In the genomic region with DNA sequence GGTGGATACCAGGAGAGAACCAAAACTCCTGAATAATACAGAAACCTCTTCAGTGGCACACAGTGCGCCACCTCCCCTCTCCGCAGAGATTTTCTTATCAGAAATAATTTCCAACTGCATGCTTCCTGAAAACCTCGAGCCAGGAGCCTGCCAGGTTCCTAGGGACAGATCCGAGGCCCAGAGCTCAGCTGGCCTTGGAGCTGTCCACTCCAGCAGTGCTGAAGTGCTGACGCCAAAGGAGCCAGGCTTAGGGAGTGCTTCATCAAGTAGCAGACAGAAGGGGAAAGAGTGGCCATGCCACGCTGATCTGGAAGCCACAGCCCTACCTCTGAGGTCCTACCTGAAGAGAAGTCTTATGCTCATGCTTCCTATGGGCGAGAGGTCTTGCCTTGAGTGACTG, we compare ENCODE assay signal across 8 mouse cellular contexts. TPM values are rescaled to one million over a fixed set of nuclear protein-coding genes. Genes with fewer than 3 reads are reported as not detected.
DNase-seq lines count a peak whose midpoint lies in the region; ATAC-seq and TF ChIP-seq lines count a peak whose summit lies in the region.

No protein-coding gene starts in this region.

- H3K9me3 ChIP-seq in forebrain, embryonic 14.5 days (replicated peaks; ENCODE audit: control insufficient read depth, low read length): no peaks in the 10 kb centered on the region
- no peaks in the 10 kb centered on the region for H3K9me3 ChIP-seq in lung, embryonic 14.5 days (ENCODE audit: low read depth, low read length)
- no peaks in the 10 kb centered on the region for H3K9me3 ChIP-seq in neural tube, embryonic 14.5 days (ENCODE audit: control insufficient read depth, low read length)

- H3K27ac ChIP-seq in forebrain, embryonic 14.5 days (ENCODE audit: low read depth, low read length): no peak overlapping the region
- no peak overlapping the region for H3K27ac ChIP-seq in lung, embryonic 14.5 days (ENCODE audit: low read depth)
- no peak overlapping the region for H3K27ac ChIP-seq in neural tube, embryonic 14.5 days (ENCODE audit: low read depth, low read length)

- peaks cover 40% of the 10 kb centered on the region for H3K36me3 ChIP-seq in forebrain, embryonic 14.5 days (ENCODE audit: control insufficient read depth, insufficient read depth, low read length)
- peaks cover 14% of the 10 kb centered on the region; the same call in 1 of the 2 replicates for H3K36me3 ChIP-seq in lung, embryonic 14.5 days (ENCODE audit: insufficient read depth)
- peaks cover 30% of the 10 kb centered on the region for H3K36me3 ChIP-seq in neural tube, embryonic 14.5 days (ENCODE audit: control insufficient read depth, insufficient read depth, low read length)

- ATAC-seq in forebrain, embryonic 14.5 days: no peak
- 0 out of 2 replicates have a peak, but pooled peaks have one; percentile 54 for ATAC-seq in lung, embryonic 14.5 days (ENCODE audit: insufficient read depth)
- ATAC-seq in neural tube, embryonic 14.5 days (ENCODE audit: low read depth): no peak
- no peak for ATAC-seq in frontal cortex, adult (ENCODE audit: low TSS enrichment)

- H3K4me2 ChIP-seq in forebrain, embryonic 14.5 days (ENCODE audit: low read length): peak overlapping the region; percentile 80
- H3K4me2 ChIP-seq in lung, embryonic 14.5 days: no peak overlapping the region
- H3K4me2 ChIP-seq in neural tube, embryonic 14.5 days (ENCODE audit: low read depth, low read length): peak overlapping the region; percentile 90

- H3K4me3 ChIP-seq in forebrain, embryonic 14.5 days (ENCODE audit: low read depth, low read length): 0 out of 2 replicates have a peak overlapping the region, but pooled peaks have one; percentile 61
- H3K4me3 ChIP-seq in lung, embryonic 14.5 days (ENCODE audit: low read depth, low read length): no peak overlapping the region
- peak overlapping the region; percentile 78 for H3K4me3 ChIP-seq in neural tube, embryonic 14.5 days (ENCODE audit: low read depth, low read length)

- H3K4me1 ChIP-seq in forebrain, embryonic 14.5 days (ENCODE audit: control insufficient read depth, insufficient read depth, low read length): peaks cover 11% of the 10 kb centered on the region
- H3K4me1 ChIP-seq in lung, embryonic 14.5 days (ENCODE audit: insufficient read depth): no peaks in the 10 kb centered on the region
- peaks cover 15% of the 10 kb centered on the region for H3K4me1 ChIP-seq in neural tube, embryonic 14.5 days (ENCODE audit: control insufficient read depth, insufficient read depth, low read length)

- peak overlapping the region; percentile 43; the same call in 1 of the 2 replicates for H3K9ac ChIP-seq in forebrain, embryonic 14.5 days (ENCODE audit: low read length)
- no peak overlapping the region for H3K9ac ChIP-seq in lung, embryonic 14.5 days
- H3K9ac ChIP-seq in neural tube, embryonic 14.5 days (replicated peaks; ENCODE audit: low read depth, low read length): peak overlapping the region; percentile 22; the same call in 1 of the 2 replicates

- 23% methylated on average over 7 of the region's 7 CpGs for WGBS in forebrain, embryonic 14.5 days
- WGBS in lung, embryonic 14.5 days: 7% methylated on average over 7 of the region's 7 CpGs
- WGBS in neural tube, embryonic 14.5 days: 21% methylated on average over 7 of the region's 7 CpGs

- TF ChIP-seq CTCF in lung, embryonic 14.5 days (IDR thresholded peaks at IDR 0.05; ENCODE audit: low read depth): no peak

- peak; percentile 42 for DNase-seq in gastrocnemius, adult 18-20 months (ENCODE audit: low spot score)
- no peak for DNase-seq in gastrocnemius, adult 8-10 months (ENCODE audit: low spot score in 2 of 2)
- DNase-seq in adrenal gland, adult (ENCODE audit: inconsistent age in 2 of 2, low spot score in 1 of 2): peak; percentile 81 to 92
- peak; percentile 46 for DNase-seq in forebrain, embryonic 14.5 days (ENCODE audit: low spot score)
- DNase-seq in induced T-regulatory cell, adult 2 months (ENCODE audit: low read depth): peak; percentile 64
- DNase-seq in lung, embryonic 14.5 days: peak; percentile 92

- no peaks in the 10 kb centered on the region for H3K27me3 ChIP-seq in forebrain, embryonic 14.5 days (replicated peaks; ENCODE audit: control insufficient read depth, insufficient read depth, low read length)
- peaks cover 30% of the 10 kb centered on the region for H3K27me3 ChIP-seq in lung, embryonic 14.5 days (ENCODE audit: insufficient read depth, low read length)
- H3K27me3 ChIP-seq in neural tube, embryonic 14.5 days (ENCODE audit: control insufficient read depth, insufficient read depth, low read length): no peaks in the 10 kb centered on the region

RNA-seq across cellular contexts. Expression of a gene that starts 1.5 kb away (rescaled TPM):
- total RNA-seq in gastrocnemius, adult 18-20 months (2021): under 1 TPM; 0.23 to 0.52 TPM
- total RNA-seq in gastrocnemius, adult 8-10 months (2022): under 1 TPM; 0.19 to 0.54 (median 0.40) TPM
- polyA plus RNA-seq in forebrain, embryonic 14.5 days (2014; fragmentation: Nextera tagmentation; extraction: Ambion mirVana): 12.9 and 13.4 TPM in 2 replicates
- polyA plus RNA-seq in lung, embryonic 14.5 days (2014; fragmentation: Nextera tagmentation; extraction: Ambion mirVana): 0.61 and 0.82 TPM in 2 replicates
- polyA plus RNA-seq in neural tube, embryonic 14.5 days (2014; fragmentation: Nextera tagmentation; extraction: Ambion mirVana): 16.5 and 19.0 TPM in 2 replicates

RNA-seq across cellular contexts. Expression of a gene that starts 9.4 kb away (rescaled TPM):
- 10 to 100 TPM; 19.7 to 23.0 TPM for total RNA-seq in gastrocnemius, adult 18-20 months (2021)
- 10 to 100 TPM; 23.7 to 31.3 (median 25.2) TPM for total RNA-seq in gastrocnemius, adult 8-10 months (2022)
- 78.0 and 90.7 TPM in 2 replicates for polyA plus RNA-seq in forebrain, embryonic 14.5 days (2014; fragmentation: Nextera tagmentation; extraction: Ambion mirVana)
- polyA plus RNA-seq in lung, embryonic 14.5 days (2014; fragmentation: Nextera tagmentation; extraction: Ambion mirVana): 60.0 and 62.7 TPM in 2 replicates
- 86.5 and 104 TPM in 2 replicates for polyA plus RNA-seq in neural tube, embryonic 14.5 days (2014; fragmentation: Nextera tagmentation; extraction: Ambion mirVana)

RNA-seq across cellular contexts. Expression of a gene that starts 10.0 kb away (rescaled TPM):
- 10 to 100 TPM; 10.4 to 11.9 TPM for total RNA-seq in gastrocnemius, adult 18-20 months (2021)
- 10 to 100 TPM; 10.4 to 15.0 (median 12.0) TPM for total RNA-seq in gastrocnemius, adult 8-10 months (2022)
- polyA plus RNA-seq in forebrain, embryonic 14.5 days (2014; fragmentation: Nextera tagmentation; extraction: Ambion mirVana): 57.1 and 62.4 TPM in 2 replicates
- 42.4 and 44.7 TPM in 2 replicates for polyA plus RNA-seq in lung, embryonic 14.5 days (2014; fragmentation: Nextera tagmentation; extraction: Ambion mirVana)
- 48.8 and 51.4 TPM in 2 replicates for polyA plus RNA-seq in neural tube, embryonic 14.5 days (2014; fragmentation: Nextera tagmentation; extraction: Ambion mirVana)

RNA-seq across cellular contexts. Expression of a gene that starts 20.3 kb away (rescaled TPM):
- not detected for total RNA-seq in gastrocnemius, adult 18-20 months (2021)
- total RNA-seq in gastrocnemius, adult 8-10 months (2022): not detected
- polyA plus RNA-seq in forebrain, embryonic 14.5 days (2014; fragmentation: Nextera tagmentation; extraction: Ambion mirVana): 0.27 and 0.84 TPM in 2 replicates
- 0.04 TPM in 1 of 2 replicates, not detected in the other for polyA plus RNA-seq in lung, embryonic 14.5 days (2014; fragmentation: Nextera tagmentation; extraction: Ambion mirVana)
- polyA plus RNA-seq in neural tube, embryonic 14.5 days (2014; fragmentation: Nextera tagmentation; extraction: Ambion mirVana): 7.4 and 9.3 TPM in 2 replicates

RNA-seq across cellular contexts. Expression of a gene that starts 58.5 kb away (rescaled TPM):
- total RNA-seq in gastrocnemius, adult 18-20 months (2021): 10 to 100 TPM; 11.1 to 12.1 TPM
- 10 to 100 TPM; 12.9 to 16.0 (median 15.0) TPM for total RNA-seq in gastrocnemius, adult 8-10 months (2022)
- 12.7 and 13.6 TPM in 2 replicates for polyA plus RNA-seq in forebrain, embryonic 14.5 days (2014; fragmentation: Nextera tagmentation; extraction: Ambion mirVana)
- 14.1 and 14.2 TPM in 2 replicates for polyA plus RNA-seq in lung, embryonic 14.5 days (2014; fragmentation: Nextera tagmentation; extraction: Ambion mirVana)
- 10.2 and 11.9 TPM in 2 replicates for polyA plus RNA-seq in neural tube, embryonic 14.5 days (2014; fragmentation: Nextera tagmentation; extraction: Ambion mirVana)

Comparison
In these comparisons a context has a peak if more than half of its experiments do, and no peak if none do; other contexts are left out.
1. DNase-seq: peak in gastrocnemius, adult 18-20 months (single experiment), adrenal gland, adult (2 of 2), forebrain, embryonic 14.5 days (single experiment), induced T-regulatory cell, adult 2 months (single experiment) and lung, embryonic 14.5 days (single experiment); none in gastrocnemius, adult 8-10 months (0 of 2).